Mouse (Mus musculus) olfactory bulb, adult 2 months (tissue): ENCODE data around the gene Kdm7a.

ENCODE experiments used
- CTCF ChIP-seq: fragments of 200-500 bp; IDR thresholded peaks from 2 replicates; pipeline ENCODE4 v1.5.1; 2012; ENCODE audit warnings: low read depth, mild to moderate bottlenecking, low read length, moderate library complexity; ENCODE audit not compliant: insufficient read depth
- POLR2A ChIP-seq: fragments of 200-500 bp; IDR thresholded peaks from 2 replicates; pipeline ENCODE4 v1.6.1; 2012; ENCODE audit warnings: mild to moderate bottlenecking, low read depth, low read length, moderate library complexity; ENCODE audit not compliant: insufficient read depth

DNA sequence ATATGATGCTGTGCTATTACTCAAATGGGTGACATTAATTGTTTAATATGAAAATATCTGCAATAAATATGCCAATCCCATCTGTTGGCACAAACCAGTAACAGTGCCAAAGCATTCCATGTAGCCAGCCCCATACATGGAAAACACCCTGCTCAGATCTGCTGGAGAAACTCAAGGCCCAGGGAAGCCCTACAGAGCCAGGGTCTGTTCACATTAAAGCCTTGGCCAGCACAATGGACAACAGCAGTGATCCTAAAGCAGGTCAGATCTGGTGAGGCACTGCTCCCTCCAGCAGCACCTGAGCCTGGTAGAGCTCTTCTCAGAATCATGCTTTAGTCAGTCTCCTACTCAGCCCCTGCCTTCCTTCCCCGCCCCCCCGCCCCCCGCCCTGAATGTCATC lies 93.4 kb downstream of the Kdm7a start:
- TF ChIP-seq POLR2A = no peak
- no peak for TF ChIP-seq CTCF
